Mouse (Mus musculus) lung, embryonic 15.5 days (tissue): ENCODE results near the gene Mael. TPM values are rescaled to one million over a fixed set of nuclear protein-coding genes. Genes with fewer than 3 reads are reported as not detected.

ENCODE experiments used
- ATAC-seq: fragments of 200-750 bp; cut with Nextera tagmentation; 2 replicates; pipeline ENCODE4 v1.8.0; 2017; ENCODE audit warnings: moderate number of reproducible peaks, borderline replicate concordance; ENCODE audit not compliant: low FRiP score, low TSS enrichment; ENCODE audit errors: extremely low read depth
- H3K27ac ChIP-seq: fragments of 300-500 bp; sonication (generic); 2 replicates; pipeline ENCODE4 v1.5.1; 2015; ENCODE audit warnings: moderate library complexity, mild to moderate bottlenecking, inconsistent platforms
- H3K27me3 ChIP-seq: fragments of 300-500 bp; sonication (generic); 2 replicates; pipeline ENCODE4 v1.6.1; 2015; ENCODE audit warnings: inconsistent platforms
- H3K36me3 ChIP-seq: fragments of 300-500 bp; sonication (generic); 2 replicates; pipeline ENCODE4 v1.6.1; 2015; ENCODE audit warnings: inconsistent platforms
- H3K4me1 ChIP-seq: fragments of 300-500 bp; sonication (generic); 2 replicates; pipeline ENCODE4 v1.6.1; 2015; ENCODE audit warnings: inconsistent platforms
- H3K4me2 ChIP-seq: fragments of 300-500 bp; sonication (generic); 2 replicates; pipeline ENCODE4 v1.6.1; 2015; ENCODE audit warnings: inconsistent platforms, mild to moderate bottlenecking, moderate library complexity
- H3K4me3 ChIP-seq: fragments of 300-500 bp; sonication (generic); 2 replicates; pipeline ENCODE4 v1.5.1; 2015; ENCODE audit warnings: mild to moderate bottlenecking, inconsistent platforms
- H3K9ac ChIP-seq: fragments of 300-500 bp; sonication (generic); 2 replicates; pipeline ENCODE4 v1.6.1; 2015; ENCODE audit warnings: inconsistent platforms
- H3K9me3 ChIP-seq: fragments of 300-500 bp; sonication (generic); 2 replicates; pipeline ENCODE4 v1.6.1; 2016; ENCODE audit warnings: inconsistent platforms
- WGBS: fragments of 180-500 bp; shearing (Covaris S2); methylation state at CpG from one replicate; pipeline ENCODE4 v1.1.7; 2015; 5-methylcytosine and 5-hydroxymethylcytosine counted together
- polyA plus RNA-seq: library from polyadenylated mRNA; unstranded; fragments of >200 nt; fragmentation: Nextera tagmentation; extraction: Ambion mirVana; gene quantifications from 2 replicates; pipeline ENCODE4 v1.2.1, GENCODE M21; 2015

Gene Mael
- polyA plus RNA-seq, result 0.10 TPM in 1 of 2 replicates, not detected in the other

DNA sequence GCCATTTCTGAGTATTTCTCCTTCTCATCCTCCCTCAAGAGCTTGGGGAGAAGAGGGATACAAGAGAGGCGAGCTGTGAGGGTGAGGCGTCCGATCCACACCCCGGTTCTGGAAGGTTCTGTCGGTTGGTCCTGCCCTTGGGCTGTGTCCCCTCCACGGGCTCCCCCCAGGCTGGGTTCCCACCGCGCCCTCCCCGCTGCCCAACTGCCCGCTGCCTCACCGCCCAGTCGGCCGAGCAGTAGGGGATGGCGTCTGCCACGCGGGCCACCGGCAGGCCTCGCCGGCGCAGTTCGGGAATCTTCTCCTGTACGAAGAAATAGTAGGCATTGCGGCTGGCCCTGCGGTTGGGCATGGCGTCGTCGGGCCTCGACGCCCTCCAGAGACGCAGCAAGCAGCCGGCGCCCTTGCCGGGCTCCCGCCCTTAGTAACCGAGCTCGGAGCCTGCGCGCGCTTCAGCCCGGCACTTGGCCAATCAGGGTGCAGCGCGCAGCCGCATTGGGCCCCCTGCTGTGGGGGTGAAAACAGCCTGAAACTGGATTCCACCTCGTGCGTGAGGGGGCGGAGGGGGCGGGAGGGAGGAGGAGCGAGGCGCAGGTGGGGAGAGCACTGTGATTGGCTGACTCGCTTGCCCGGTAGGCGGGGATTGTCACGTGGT lies at the start of gene Mael:
Gene Mael (minus strand): TSS at position 433 of the 655 bp plus-strand sequence.
- H3K4me1 ChIP-seq, result no peaks in the 10 kb centered on the region
- no peak within 1 kb of the TSS for H3K4me2 ChIP-seq
- H3K9ac ChIP-seq, result no peak within 1 kb of the TSS
- H3K9me3 ChIP-seq, result 0 out of 2 replicates have a peak, but pooled peaks cover 6% of the 10 kb centered on the region
- H3K27me3 ChIP-seq, result no peaks in the 10 kb centered on the region
- ATAC-seq, result peak; percentile 52; the same call in 1 of the 2 replicates
- WGBS, result 82% methylated on average over 53 of the region's 53 CpGs
- no peak within 1 kb of the TSS for H3K27ac ChIP-seq
- no peak within 1 kb of the TSS for H3K4me3 ChIP-seq
- H3K36me3 ChIP-seq, result no peaks in the 10 kb centered on the region

GRCm38 (mm10) chr1:166286231-166286630 lies 47.7 kb upstream of the Mael start:
- Histone ChIP-seq H3K4me1 (peaks cover 11% of the 10 kb centered on the region), H3K4me2 (no peak overlapping the region), H3K4me3 (no peak overlapping the region), H3K27ac (no peak overlapping the region), H3K36me3 (no peaks in the 10 kb centered on the region), H3K27me3 (no peaks in the 10 kb centered on the region), H3K9me3 (no peaks in the 10 kb centered on the region), H3K9ac (no peak overlapping the region)
- no peak for ATAC-seq
- 82% methylated on average over 9 of the region's 9 CpGs for WGBS

DNA sequence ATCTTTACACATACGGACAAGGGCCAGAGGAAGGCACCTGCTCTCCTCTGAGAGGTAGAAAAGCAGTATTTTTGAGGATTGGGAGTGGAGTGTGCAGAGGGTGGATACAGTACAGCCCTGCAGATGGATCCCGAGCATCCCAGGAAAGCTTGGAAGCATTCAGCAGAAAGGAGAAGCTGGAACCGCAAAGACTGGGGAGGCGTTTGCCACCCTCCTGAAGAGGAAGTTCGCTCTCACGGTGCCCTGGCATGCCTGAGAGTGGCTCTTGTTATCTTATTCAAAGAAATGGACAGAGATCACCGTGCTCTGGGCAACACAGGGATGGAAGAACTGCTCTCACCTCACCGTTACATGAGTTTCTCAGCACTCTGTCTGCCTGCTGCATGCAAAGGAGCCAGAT lies 45.8 kb upstream of the Mael start:
- Histone ChIP-seq H3K36me3 (no peaks in the 10 kb centered on the region), H3K4me3 (no peak overlapping the region), H3K27me3 (no peaks in the 10 kb centered on the region), H3K4me2 (no peak overlapping the region), H3K9me3 (no peaks in the 10 kb centered on the region), H3K27ac (no peak overlapping the region), H3K4me1 (peaks cover 26% of the 10 kb centered on the region), H3K9ac (no peak overlapping the region)
- WGBS, result 69% methylated on average over 8 of the region's 8 CpGs
- no peak for ATAC-seq

- Histone ChIP-seq H3K27me3 (no peaks in the 10 kb centered on the region), H3K4me2 (no peak overlapping the region), H3K27ac (no peak overlapping the region), H3K9me3 (no peaks in the 10 kb centered on the region), H3K4me3 (no peak overlapping the region), H3K36me3 (no peaks in the 10 kb centered on the region), H3K4me1 (peaks cover 26% of the 10 kb centered on the region), H3K9ac (no peak overlapping the region)
- 91% methylated on average over 6 of the region's 6 CpGs for WGBS
- ATAC-seq, result no peak
Observed at GRCm38 (mm10) chr1:166283451-166283850, 44.9 kb upstream of the Mael start.

DNA sequence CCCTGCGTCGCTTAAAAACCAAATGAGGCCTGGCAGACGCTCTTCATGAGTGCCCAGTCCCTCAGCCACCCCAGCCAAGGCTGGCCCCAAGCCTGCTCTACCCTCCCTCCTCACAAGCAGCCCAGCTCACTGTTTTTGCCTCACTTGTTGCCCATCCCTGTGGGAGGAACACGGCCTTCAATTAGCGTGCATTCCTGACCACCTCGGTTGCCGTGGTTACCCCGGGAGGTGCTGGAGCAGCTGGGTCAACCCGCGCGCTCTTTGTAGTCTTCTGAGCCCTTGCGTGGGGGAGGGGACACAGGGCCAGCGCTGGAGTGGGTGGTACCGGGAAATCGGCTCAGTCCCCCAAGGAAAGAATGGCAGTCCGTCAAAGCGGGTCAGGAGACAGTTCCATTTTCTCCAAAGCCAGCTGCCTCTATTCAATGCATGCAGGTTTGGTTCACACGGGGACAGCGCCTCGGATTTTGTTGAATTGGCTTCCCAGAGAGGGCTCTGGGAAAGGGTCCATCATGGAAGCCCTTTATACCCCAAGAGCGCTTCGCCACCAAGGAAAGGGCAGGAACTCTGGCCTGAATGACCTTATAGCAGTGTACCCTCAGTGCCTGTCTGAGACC lies 44.2 kb upstream of the Mael start:
- H3K36me3 ChIP-seq, result no peaks in the 10 kb centered on the region
- H3K27ac ChIP-seq, result no peak overlapping the region
- peaks cover 26% of the 10 kb centered on the region for H3K4me1 ChIP-seq
- ATAC-seq, result peak; percentile 84
- peak overlapping the region; percentile 54 for H3K4me2 ChIP-seq
- no peaks in the 10 kb centered on the region for H3K9me3 ChIP-seq
- no peaks in the 10 kb centered on the region for H3K27me3 ChIP-seq
- peak overlapping the region; percentile 25 for H3K4me3 ChIP-seq
- 8% methylated on average over 22 of the region's 22 CpGs for WGBS
- no peak overlapping the region for H3K9ac ChIP-seq

DNA sequence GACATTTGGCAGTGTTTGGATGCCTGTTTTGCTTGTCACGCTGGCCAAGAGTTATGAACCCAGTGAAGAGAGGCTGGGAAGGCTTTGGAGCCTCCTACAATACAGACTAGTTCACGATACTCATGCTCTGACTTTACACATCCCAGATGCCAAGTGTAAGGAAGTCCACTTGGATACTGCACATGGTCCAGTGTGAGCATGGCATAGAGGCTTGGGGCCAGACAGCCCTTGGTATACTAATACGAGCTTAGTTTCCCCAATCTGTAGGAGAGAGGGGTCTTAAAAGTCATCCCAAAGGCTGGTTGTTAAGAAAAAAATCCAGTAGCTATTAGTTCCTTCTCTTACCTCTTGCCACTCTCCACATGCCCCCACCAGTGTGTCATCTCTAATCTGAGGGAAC lies 43.3 kb upstream of the Mael start:
- Histone ChIP-seq H3K4me1 (peaks cover 26% of the 10 kb centered on the region), H3K36me3 (no peaks in the 10 kb centered on the region), H3K27me3 (no peaks in the 10 kb centered on the region), H3K27ac (no peak overlapping the region), H3K4me2 (no peak overlapping the region), H3K4me3 (no peak overlapping the region), H3K9ac (no peak overlapping the region), H3K9me3 (no peaks in the 10 kb centered on the region)
- ATAC-seq, result no peak
- 73% methylated on average over 3 of the region's 3 CpGs for WGBS

- no peaks in the 10 kb centered on the region for H3K36me3 ChIP-seq
- WGBS, result 38% methylated on average over 1 of the region's 1 CpGs
- H3K4me1 ChIP-seq, result peaks cover 26% of the 10 kb centered on the region
- ATAC-seq, result no peak
- no peak overlapping the region for H3K4me2 ChIP-seq
- H3K4me3 ChIP-seq, result no peak overlapping the region
- no peaks in the 10 kb centered on the region for H3K27me3 ChIP-seq
- no peak overlapping the region for H3K9ac ChIP-seq
- H3K27ac ChIP-seq, result no peak overlapping the region
- no peaks in the 10 kb centered on the region for H3K9me3 ChIP-seq
Observed at GRCm38 (mm10) chr1:166281287-166281686, 42.7 kb upstream of the Mael start.

DNA sequence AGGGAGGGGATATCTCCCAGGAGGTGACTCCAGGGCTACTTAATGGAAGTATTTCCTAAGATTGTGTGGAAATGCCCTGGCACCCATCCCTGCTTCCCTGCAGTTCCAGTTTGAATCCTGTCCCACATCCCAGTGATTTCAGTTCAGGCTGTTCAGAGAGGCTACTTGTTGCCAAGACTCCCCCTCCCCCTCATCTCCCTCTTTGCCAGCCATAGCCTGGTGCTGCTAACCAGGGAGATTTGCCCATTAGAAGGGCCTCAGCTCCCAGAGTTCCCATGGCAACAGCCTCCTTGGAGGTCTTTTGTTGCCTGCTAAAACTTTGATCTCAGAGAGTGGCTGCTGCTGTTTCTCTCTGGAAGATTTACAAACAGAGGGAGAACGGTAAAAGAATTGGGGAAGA lies 42.0 kb upstream of the Mael start:
- peaks cover 26% of the 10 kb centered on the region for H3K4me1 ChIP-seq
- no peak overlapping the region for H3K4me2 ChIP-seq
- H3K9me3 ChIP-seq, result no peaks in the 10 kb centered on the region
- no peak overlapping the region for H3K27ac ChIP-seq
- no peaks in the 10 kb centered on the region for H3K36me3 ChIP-seq
- no peak for ATAC-seq
- no peak overlapping the region for H3K4me3 ChIP-seq
- H3K9ac ChIP-seq, result no peak overlapping the region
- 0% methylated on average over 1 of the region's 1 CpGs for WGBS
- no peaks in the 10 kb centered on the region for H3K27me3 ChIP-seq

- Histone ChIP-seq H3K27ac (no peak overlapping the region), H3K9ac (no peak overlapping the region), H3K4me1 (peaks cover 26% of the 10 kb centered on the region), H3K36me3 (no peaks in the 10 kb centered on the region), H3K9me3 (no peaks in the 10 kb centered on the region), H3K4me3 (no peak overlapping the region), H3K4me2 (no peak overlapping the region), H3K27me3 (no peaks in the 10 kb centered on the region)
- ATAC-seq, result no peak
- WGBS, result 41% methylated on average over 9 of the region's 9 CpGs
Observed at GRCm38 (mm10) chr1:166279580-166280206, 41.1 kb upstream of the Mael start.

- no peak for ATAC-seq
- Histone ChIP-seq H3K36me3 (no peaks in the 10 kb centered on the region), H3K4me1 (peaks cover 26% of the 10 kb centered on the region), H3K4me3 (no peak overlapping the region), H3K4me2 (no peak overlapping the region), H3K9ac (no peak overlapping the region), H3K27me3 (no peaks in the 10 kb centered on the region), H3K27ac (no peak overlapping the region), H3K9me3 (no peaks in the 10 kb centered on the region)
- WGBS, result 28% methylated on average over 2 of the region's 2 CpGs
Observed at GRCm38 (mm10) chr1:166278786-166279185, 40.2 kb upstream of the Mael start.

DNA sequence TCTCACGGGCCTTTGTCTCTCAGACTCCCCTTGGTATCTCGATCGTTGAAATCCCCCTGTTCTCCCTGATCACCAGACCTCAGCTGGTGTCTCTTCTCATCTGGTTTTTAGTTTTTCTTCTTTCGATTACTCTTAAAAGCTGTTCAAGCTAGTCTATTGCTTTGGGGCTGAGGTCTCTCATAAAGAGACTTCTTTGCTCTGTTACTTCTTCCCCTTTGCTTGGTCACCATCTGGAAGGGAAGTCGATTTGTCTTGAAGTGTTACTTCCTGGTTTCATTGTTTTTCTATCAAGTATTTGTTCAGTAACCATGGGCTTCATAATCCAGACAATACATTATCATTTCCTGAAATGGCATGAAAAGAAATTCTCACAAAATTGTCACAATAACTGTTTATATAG lies 29.7 kb upstream of the Mael start:
- Histone ChIP-seq H3K27me3 (no peaks in the 10 kb centered on the region), H3K4me2 (no peak overlapping the region), H3K27ac (no peak overlapping the region), H3K36me3 (no peaks in the 10 kb centered on the region), H3K4me3 (no peak overlapping the region), H3K4me1 (0 out of 2 replicates have a peak, but pooled peaks cover 5% of the 10 kb centered on the region), H3K9me3 (no peaks in the 10 kb centered on the region), H3K9ac (no peak overlapping the region)
- ATAC-seq, result no peak
- 73% methylated on average over 5 of the region's 5 CpGs for WGBS

DNA sequence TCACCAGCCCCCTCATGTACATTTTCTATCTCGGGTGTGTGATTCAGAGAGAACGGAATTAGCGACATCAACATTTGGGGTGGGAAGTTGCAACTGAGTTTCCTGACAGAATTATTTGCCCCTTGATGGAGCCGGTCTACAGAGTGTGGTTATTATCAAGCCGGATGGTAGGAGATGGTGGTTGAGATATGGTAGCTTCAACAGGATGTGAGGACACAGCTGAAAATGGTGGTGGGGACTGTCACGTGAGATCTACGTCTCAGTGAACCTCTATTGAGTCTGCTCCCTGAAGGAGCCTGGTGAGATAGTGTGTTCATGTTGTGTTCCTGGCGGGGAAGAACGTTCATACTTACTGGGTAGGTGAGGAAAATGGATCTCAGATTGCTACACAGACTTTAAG lies 28.4 kb upstream of the Mael start:
- H3K9me3 ChIP-seq, result no peaks in the 10 kb centered on the region
- H3K4me1 ChIP-seq, result 0 out of 2 replicates have a peak, but pooled peaks cover 1% of the 10 kb centered on the region
- no peak overlapping the region for H3K4me3 ChIP-seq
- no peaks in the 10 kb centered on the region for H3K36me3 ChIP-seq
- no peak overlapping the region for H3K9ac ChIP-seq
- no peak overlapping the region for H3K27ac ChIP-seq
- H3K27me3 ChIP-seq, result no peaks in the 10 kb centered on the region
- H3K4me2 ChIP-seq, result no peak overlapping the region
- 88% methylated on average over 9 of the region's 9 CpGs for WGBS
- no peak for ATAC-seq
